Mouse (Mus musculus) small intestine, adult 2 months (tissue): Measurements from ENCODE around the gene Scnn1g.

Experiments
- CTCF ChIP-seq: fragments of 200-500 bp; IDR thresholded peaks from 2 replicates; pipeline ENCODE4 v1.5.1; 2012; ENCODE audit warnings: low read depth, mild to moderate bottlenecking, control low read depth, inconsistent platforms, low read length, moderate library complexity, mixed read lengths; ENCODE audit not compliant: insufficient replicate concordance, insufficient read length; ENCODE audit errors: extremely low read depth
- POLR2A ChIP-seq: fragments of 200-500 bp; IDR thresholded peaks from 2 replicates; pipeline ENCODE4 v1.6.1; 2012; ENCODE audit warnings: low read depth, mild to moderate bottlenecking, control low read depth, inconsistent platforms, low read length, moderate library complexity

DNA sequence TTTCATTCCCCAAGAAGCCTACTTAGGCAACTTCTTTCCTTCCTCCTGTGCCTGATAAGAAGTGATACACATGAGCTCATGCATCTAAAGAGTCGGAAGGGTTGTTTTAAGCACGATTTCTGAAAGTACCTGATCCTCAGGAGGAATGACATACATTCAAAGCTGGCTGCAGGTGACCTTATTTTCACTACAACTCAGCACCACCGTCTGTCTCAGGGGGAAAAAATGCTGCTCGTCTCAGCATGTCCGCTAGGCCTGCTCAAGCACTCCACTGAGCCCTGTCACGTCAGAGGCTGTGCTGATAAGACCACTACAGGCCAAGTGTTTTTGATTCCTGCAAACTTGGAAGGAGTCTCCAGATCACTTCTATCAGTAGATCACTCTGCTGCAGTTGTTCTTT, 32.3 kb upstream of the Scnn1g start:
- TF ChIP-seq POLR2A = no peak
- no peak for TF ChIP-seq CTCF
